Mouse (Mus musculus): Measurements from ENCODE around the gene Ccdc181. TPM values are rescaled to one million over a fixed set of nuclear protein-coding genes. Genes with fewer than 3 reads are reported as not detected.

Ccdc181 gene
- 1.2 and 3.5 TPM in 2 replicates for polyA plus RNA-seq (2012; ENCODE audit: low replicate concordance)

GRCm38 (mm10) chr1:164275455-164275954 is at the start of gene Ccdc181:
Gene Ccdc181 (plus strand): TSS chr1:164275585.

GRCm38 (mm10) chr1:164248465-164249331 is 26.7 kb upstream of the Ccdc181 start, which contains the start of gene Slc19a2:
Gene Slc19a2 (plus strand): TSS chr1:164249046.

DNA sequence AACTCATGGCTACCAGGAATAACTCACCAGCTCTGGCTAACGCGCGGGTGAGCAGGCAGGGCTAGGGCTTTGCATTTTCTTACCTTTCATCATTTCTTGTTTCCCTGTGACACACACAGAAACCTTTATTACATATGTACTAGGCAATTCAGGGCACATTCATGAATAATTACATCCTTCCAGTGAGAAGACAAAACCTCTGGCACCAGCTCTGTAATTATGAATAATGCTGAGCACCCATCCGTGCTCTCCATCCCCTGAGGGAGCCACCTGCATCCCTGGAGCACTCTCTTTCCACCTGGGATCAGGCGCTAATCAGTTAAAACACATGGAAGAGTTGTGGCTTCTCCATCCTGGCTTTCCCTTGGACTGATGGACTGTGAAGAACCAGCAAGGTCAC is 28.4 kb downstream of the Ccdc181 start, which contains the start of gene Nme7:
Gene Nme7 (plus strand): TSS at position 301 of the 400 bp plus-strand sequence.

DNA sequence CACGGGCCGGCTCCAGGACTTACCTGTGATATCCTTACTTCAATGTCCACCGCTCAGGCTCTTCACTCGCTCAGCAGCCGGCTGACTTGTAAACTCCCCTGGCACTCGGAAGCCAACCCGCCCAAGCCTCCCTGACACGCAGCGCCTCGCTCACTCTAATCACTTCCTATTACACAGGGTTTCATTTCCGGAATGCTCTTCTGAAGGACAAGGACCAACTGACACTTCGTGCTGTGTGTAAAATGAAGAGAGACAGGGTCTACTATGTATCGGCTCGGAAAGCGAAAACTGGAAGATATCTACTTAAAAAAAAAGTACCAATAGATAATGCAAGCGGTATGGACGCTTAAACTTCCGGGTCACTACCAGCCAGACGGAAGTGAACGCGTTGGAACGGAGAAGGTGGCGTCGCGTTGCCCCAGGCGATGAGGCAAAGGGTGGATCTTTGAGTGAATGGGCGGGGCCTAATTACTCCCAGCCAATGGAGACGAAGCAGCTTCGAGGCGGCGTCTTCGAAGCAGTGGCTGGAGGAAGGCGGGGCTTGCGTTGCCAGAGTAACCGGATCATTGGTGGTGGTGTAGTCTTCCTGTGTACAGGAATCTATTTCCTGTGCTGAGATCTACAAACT is 31.9 kb downstream of the Ccdc181 start, which contains the start of gene Blzf1:
Gene Blzf1 (minus strand): TSS at position 366 of the 628 bp plus-strand sequence.

Other genes starting within 250 kb of the Ccdc181 start
- 0.03 TPM in 1 of 2 replicates, not detected in the other for gene Sele, start 227.4 kb upstream of the Ccdc181 start, polyA plus RNA-seq (2012; ENCODE audit: low replicate concordance)
- 42.7 and 130 TPM in 2 replicates for gene Sell, start 213.6 kb upstream of the Ccdc181 start, polyA plus RNA-seq (2012; ENCODE audit: low replicate concordance)
- 0.59 and 0.88 TPM in 2 replicates for gene Selp, start 160.3 kb upstream of the Ccdc181 start, polyA plus RNA-seq (2012; ENCODE audit: low replicate concordance)
- gene F5, start 123.7 kb upstream of the Ccdc181 start, polyA plus RNA-seq (2012; ENCODE audit: low replicate concordance): 0.75 and 0.79 TPM in 2 replicates
- 4.8 and 7.8 TPM in 2 replicates for gene Slc19a2, start 26.5 kb upstream of the Ccdc181 start, polyA plus RNA-seq (2012; ENCODE audit: low replicate concordance)
- gene Nme7, start 28.5 kb downstream of the Ccdc181 start, polyA plus RNA-seq (2012; ENCODE audit: low replicate concordance): 0.77 and 1.4 TPM in 2 replicates
- gene Blzf1, start 31.9 kb downstream of the Ccdc181 start, polyA plus RNA-seq (2012; ENCODE audit: low replicate concordance): 0.74 and 2.0 TPM in 2 replicates
- gene Atp1b1, start 182.8 kb downstream of the Ccdc181 start, polyA plus RNA-seq (2012; ENCODE audit: low replicate concordance): 33.9 and 94.4 TPM in 2 replicates

Measured in hematopoietic multipotent progenitor cell, adult 10-12 weeks (in vitro differentiated cells).